Mouse (Mus musculus) lung, postnatal 0 days (tissue): ENCODE measurements at regions not wholly inside any gene's neighbourhood (a gene's known extent, or its start where the extent isn't known, plus 50 kb on each side); places are given as distances from the start of the nearest gene placed in this dataset.

Experiments used
- ATAC-seq: fragments of 200-750 bp; cut with Nextera tagmentation; 2 replicates; pipeline ENCODE4 v1.8.0; 2017; ENCODE audit warnings: moderate library complexity
- DNase-seq: peaks from one replicate; pipeline ENCODE4 v3.0.0-alpha.2; 2016; ENCODE audit warnings: low spot score
- H3K27ac ChIP-seq: fragments of 300-500 bp; sonication (generic); 2 replicates; pipeline ENCODE4 v1.5.1; 2014; ENCODE audit warnings: antibody characterized with exemption, mild to moderate bottlenecking, low read length, mixed read lengths
- H3K27me3 ChIP-seq: fragments of 300-500 bp; sonication (generic); replicated peaks from 2 replicates; pipeline ENCODE4 v1.6.1; 2014; ENCODE audit warnings: low read length, mixed read lengths; ENCODE audit not compliant: insufficient read depth
- H3K36me3 ChIP-seq: fragments of 300-500 bp; sonication (generic); 2 replicates; pipeline ENCODE4 v1.6.1; 2014; ENCODE audit warnings: low read length, mixed read lengths; ENCODE audit not compliant: insufficient read depth
- H3K4me1 ChIP-seq: fragments of 300-500 bp; sonication (generic); 2 replicates; pipeline ENCODE4 v1.6.1; 2014; ENCODE audit warnings: antibody characterized with exemption, low read depth, low read length, mixed read lengths; ENCODE audit not compliant: insufficient read depth
- H3K4me2 ChIP-seq: fragments of 300-500 bp; sonication (generic); replicated peaks from 2 replicates; pipeline ENCODE4 v1.6.1; 2014; ENCODE audit warnings: low read depth, mild to moderate bottlenecking, low read length, moderate library complexity, mixed read lengths
- H3K4me3 ChIP-seq: fragments of 300-500 bp; sonication (generic); 2 replicates; pipeline ENCODE4 v1.5.1; 2014; ENCODE audit warnings: low read depth, low read length
- H3K9ac ChIP-seq: fragments of 300-500 bp; sonication (generic); replicated peaks from 2 replicates; pipeline ENCODE4 v1.6.1; 2014; ENCODE audit warnings: low read depth, mild to moderate bottlenecking
- H3K9me3 ChIP-seq: fragments of 300-500 bp; sonication (generic); 2 replicates; pipeline ENCODE4 v1.6.1; 2016; ENCODE audit warnings: low read length, mixed read lengths
- CTCF ChIP-seq: IDR thresholded peaks from 2 replicates; pipeline ENCODE4 v1.5.1; 2016; ENCODE audit warnings: antibody characterized with exemption, mild to moderate bottlenecking
- EP300 ChIP-seq: IDR thresholded peaks from 2 replicates; pipeline ENCODE4 v1.6.1; 2016; ENCODE audit warnings: antibody characterized with exemption, mild to moderate bottlenecking, control low read depth
- WGBS: fragments of 180-500 bp; shearing (Covaris S2); extraction: QIAGEN DNeasy Blood & Tissue Kit; methylation state at CpG from one replicate; pipeline ENCODE4 v1.1.7; 2014; 5-methylcytosine and 5-hydroxymethylcytosine counted together

- Histone ChIP-seq H3K27me3 (no peaks in the 10 kb centered on the region), H3K9me3 (no peaks in the 10 kb centered on the region), H3K4me2 (peak overlapping the region; percentile 37), H3K9ac (no peak overlapping the region), H3K27ac (no peak overlapping the region; the same call in 1 of the 2 replicates), H3K4me1 (peaks cover 3% of the 10 kb centered on the region; the same call in 1 of the 2 replicates), H3K4me3 (no peak overlapping the region), H3K36me3 (no peaks in the 10 kb centered on the region)
- DNase-seq, result peak; percentile 68
- ATAC-seq, result peak; percentile 79
- TF ChIP-seq CTCF (no peak), EP300 (peak; percentile 61; the same call in 1 of the 2 replicates)
- WGBS, result 65% methylated on average over 11 of the region's 11 CpGs
Measured at GRCm38 (mm10) chr6:143536525-143537293, 369.7 kb downstream of the Etnk1 start.

GRCm38 (mm10) chr6:143547406-143547903, 380.4 kb downstream of the Etnk1 start:
- TF ChIP-seq CTCF (no peak), EP300 (no peak)
- Histone ChIP-seq H3K9me3 (no peaks in the 10 kb centered on the region), H3K9ac (no peak overlapping the region), H3K27ac (no peak overlapping the region), H3K27me3 (no peaks in the 10 kb centered on the region), H3K36me3 (no peaks in the 10 kb centered on the region), H3K4me3 (no peak overlapping the region), H3K4me2 (no peak overlapping the region), H3K4me1 (no peaks in the 10 kb centered on the region)
- DNase-seq (peak; percentile 53), ATAC-seq (no peak)
- 55% methylated on average over 10 of the region's 10 CpGs for WGBS

- Histone ChIP-seq H3K36me3 (no peaks in the 10 kb centered on the region), H3K4me1 (0 out of 2 replicates have a peak, but pooled peaks cover 3% of the 10 kb centered on the region), H3K4me2 (no peak overlapping the region), H3K9ac (no peak overlapping the region), H3K27me3 (no peaks in the 10 kb centered on the region), H3K27ac (no peak overlapping the region), H3K9me3 (no peaks in the 10 kb centered on the region), H3K4me3 (no peak overlapping the region)
- TF ChIP-seq CTCF, result no peak
- TF ChIP-seq EP300, result no peak
- ATAC-seq (no peak), DNase-seq (no peak)
- WGBS, result 69% methylated on average over 3 of the region's 3 CpGs
Measured at GRCm38 (mm10) chr6:143554946-143555345, 387.9 kb downstream of the Etnk1 start.

- 46% methylated on average over 11 of the region's 11 CpGs for WGBS
- TF ChIP-seq EP300 (0 out of 2 replicates have a peak, but pooled peaks have one; percentile 12), CTCF (no peak)
- H3K4me1 ChIP-seq, result 0 out of 2 replicates have a peak, but pooled peaks cover 3% of the 10 kb centered on the region
- no peaks in the 10 kb centered on the region for H3K27me3 ChIP-seq
- H3K27ac ChIP-seq, result no peak overlapping the region
- no peaks in the 10 kb centered on the region for H3K36me3 ChIP-seq
- H3K9me3 ChIP-seq, result no peaks in the 10 kb centered on the region
- no peak overlapping the region for H3K9ac ChIP-seq
- H3K4me3 ChIP-seq, result no peak overlapping the region
- H3K4me2 ChIP-seq, result no peak overlapping the region
- peak; percentile 65 for DNase-seq
- peak; percentile 44; the same call in 1 of the 2 replicates for ATAC-seq
Measured at GRCm38 (mm10) chr6:143558046-143558884, 391.2 kb downstream of the Etnk1 start.

GRCm38 (mm10) chr6:143559316-143559715, 392.3 kb downstream of the Etnk1 start:
- no peak for DNase-seq
- Histone ChIP-seq H3K27me3 (no peaks in the 10 kb centered on the region), H3K9me3 (no peaks in the 10 kb centered on the region), H3K9ac (no peak overlapping the region), H3K4me2 (no peak overlapping the region), H3K36me3 (no peaks in the 10 kb centered on the region), H3K4me1 (0 out of 2 replicates have a peak, but pooled peaks cover 3% of the 10 kb centered on the region), H3K27ac (no peak overlapping the region), H3K4me3 (no peak overlapping the region)
- ATAC-seq, result no peak
- 68% methylated on average over 4 of the region's 4 CpGs for WGBS
- TF ChIP-seq EP300 (no peak), CTCF (no peak)
